Mouse (Mus musculus) testis, adult 2 months (tissue): ENCODE data around the gene Zfp787.

Source experiments
- CTCF ChIP-seq: fragments of 200-500 bp; IDR thresholded peaks from 2 replicates; pipeline ENCODE4 v1.5.1; 2012; ENCODE audit warnings: low read depth, mild to moderate bottlenecking, inconsistent platforms, low read length, moderate library complexity; ENCODE audit not compliant: control insufficient read depth, insufficient read depth, insufficient replicate concordance
- POLR2A ChIP-seq: fragments of 200-500 bp; IDR thresholded peaks from 2 replicates; pipeline ENCODE4 v1.6.1; 2012; ENCODE audit warnings: low read depth, mild to moderate bottlenecking, inconsistent platforms, low read length, moderate library complexity; ENCODE audit not compliant: control insufficient read depth

GRCm38 (mm10) chr7:6154164-6154563 is 1.6 kb downstream of the Zfp787 start:
- TF ChIP-seq POLR2A (no peak), CTCF (no peak)
